Mouse (Mus musculus): ENCODE measurements at regions not wholly inside any gene's neighbourhood (a gene's known extent, or its start where the extent isn't known, plus 50 kb on each side); places are given as distances from the start of the nearest gene placed in this dataset.

DNA sequence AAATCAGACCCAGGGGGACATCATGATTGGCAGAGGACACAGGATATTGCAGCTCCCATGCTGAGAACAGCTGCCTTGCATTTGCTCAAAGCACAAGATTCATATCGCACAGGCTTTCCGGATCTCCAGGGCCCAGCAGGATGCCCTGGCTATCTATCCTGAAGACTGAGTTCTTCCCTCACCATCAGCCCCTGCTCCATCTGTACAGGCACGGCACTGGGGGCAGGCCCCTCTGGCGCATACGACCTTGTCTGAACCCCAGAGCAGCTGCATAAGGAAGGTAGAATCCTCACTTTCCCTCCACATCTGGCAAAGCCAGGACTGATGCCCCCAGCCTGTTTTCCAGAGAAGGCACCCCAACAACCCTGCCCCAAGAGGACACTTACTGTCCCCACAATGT lies 266.8 kb downstream of the Tns1 start:
- DNase-seq (ENCODE audit: low spot score in 2 of 2) = no peak

DNA sequence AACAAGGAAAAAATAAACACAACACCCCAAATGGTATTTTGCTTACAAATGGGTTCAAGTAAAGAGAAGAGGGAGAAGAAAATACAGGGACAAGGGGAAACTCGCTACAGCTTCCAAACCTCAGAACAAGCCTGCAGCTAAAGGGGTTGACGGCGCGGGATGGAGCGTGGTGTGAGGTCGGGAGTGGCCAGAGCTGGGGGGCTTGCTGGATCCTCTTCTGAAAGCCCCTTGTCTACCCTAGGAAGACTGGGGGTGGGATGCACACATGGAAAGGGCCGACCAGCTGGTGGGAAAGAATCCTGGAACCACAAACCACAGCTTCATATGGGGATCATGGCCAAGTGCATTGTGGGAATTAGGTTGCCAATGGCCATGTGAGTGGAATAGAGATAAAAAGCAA lies 267.4 kb downstream of the Tns1 start:
- DNase-seq (ENCODE audit: low spot score in 2 of 2) = no peak

DNA sequence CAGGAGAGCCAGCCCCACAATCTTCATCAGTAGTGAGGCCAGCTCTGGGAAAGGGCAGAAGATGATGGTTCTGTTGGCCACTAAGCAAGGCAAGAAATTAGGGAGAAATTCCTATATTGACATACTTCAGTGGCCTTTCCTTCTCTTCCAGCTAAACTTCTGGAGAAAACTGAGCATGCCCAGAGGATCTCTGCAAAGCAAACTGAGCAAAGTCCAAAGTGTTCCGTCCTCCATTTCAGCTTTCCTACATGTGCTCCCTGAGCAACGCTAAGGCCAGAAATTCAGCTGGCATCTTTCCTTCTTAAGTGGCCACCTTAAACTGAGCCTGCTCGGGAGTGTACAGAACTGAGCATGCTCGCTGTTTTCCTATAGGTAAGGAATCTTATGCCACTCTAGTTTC lies 268.9 kb downstream of the Tns1 start:
- no peak for DNase-seq (ENCODE audit: low spot score in 2 of 2)

DNA sequence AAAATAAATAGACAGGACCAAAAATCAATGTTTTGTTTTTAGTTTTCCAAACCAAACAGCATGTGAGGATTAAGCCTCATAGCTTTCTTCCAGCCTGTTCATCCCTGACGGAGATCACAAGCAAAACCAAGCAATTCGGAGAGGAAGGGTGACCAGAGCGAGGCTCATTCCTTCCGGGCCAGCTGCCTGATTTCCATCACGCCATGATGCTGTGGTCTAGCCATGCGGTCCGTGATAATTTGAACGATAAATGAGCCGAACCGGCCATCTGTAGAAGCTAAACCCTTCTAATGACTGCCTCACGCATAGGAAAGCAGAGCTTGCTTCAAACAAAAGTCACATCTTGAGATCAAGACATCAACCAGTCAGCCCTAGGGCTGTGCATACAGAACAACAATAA lies 270.4 kb downstream of the Tns1 start:
- no peak for DNase-seq (ENCODE audit: low spot score in 2 of 2)

DNA sequence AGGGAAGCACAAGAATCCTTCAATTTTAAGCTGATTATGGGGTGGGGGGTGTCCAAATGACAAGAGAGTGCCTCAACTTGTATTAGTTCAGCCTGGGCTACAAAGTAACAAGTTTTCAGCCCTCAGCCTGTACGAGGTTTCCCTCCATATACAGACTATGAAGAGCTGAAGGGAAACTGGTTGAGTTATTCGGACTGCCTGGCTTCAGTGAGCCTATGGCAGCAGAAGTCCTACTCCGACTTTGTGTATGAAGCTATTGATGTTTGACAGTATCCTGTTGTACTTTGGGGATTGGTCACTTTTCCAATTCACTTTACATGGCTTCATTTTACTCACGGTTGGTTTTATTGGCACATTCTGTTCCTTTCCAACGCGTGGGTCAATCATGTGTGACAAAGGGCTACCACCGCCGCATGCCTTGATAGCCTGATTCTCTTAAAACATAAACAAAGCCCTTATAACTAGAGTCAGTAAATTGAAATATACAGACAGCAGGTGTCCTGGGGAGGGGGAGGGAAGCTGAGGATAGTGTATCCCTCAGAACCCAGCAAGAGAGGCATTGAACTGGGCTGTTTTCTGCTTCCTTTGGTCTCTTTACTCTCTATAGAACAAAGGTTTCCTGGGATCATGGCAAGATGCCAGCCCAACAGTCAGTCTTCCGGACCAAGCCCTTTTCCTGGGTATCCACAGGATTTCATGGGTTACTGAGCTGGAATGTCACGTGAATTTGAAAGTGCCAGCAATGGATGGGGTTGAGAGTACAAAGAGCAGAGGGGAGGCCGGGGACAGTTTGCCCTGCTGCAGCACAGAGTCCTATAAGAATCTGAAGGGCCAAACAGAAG lies 273.9 kb downstream of the Tns1 start:
- DNase-seq (ENCODE audit: low spot score in 2 of 2) = no peak

DNA sequence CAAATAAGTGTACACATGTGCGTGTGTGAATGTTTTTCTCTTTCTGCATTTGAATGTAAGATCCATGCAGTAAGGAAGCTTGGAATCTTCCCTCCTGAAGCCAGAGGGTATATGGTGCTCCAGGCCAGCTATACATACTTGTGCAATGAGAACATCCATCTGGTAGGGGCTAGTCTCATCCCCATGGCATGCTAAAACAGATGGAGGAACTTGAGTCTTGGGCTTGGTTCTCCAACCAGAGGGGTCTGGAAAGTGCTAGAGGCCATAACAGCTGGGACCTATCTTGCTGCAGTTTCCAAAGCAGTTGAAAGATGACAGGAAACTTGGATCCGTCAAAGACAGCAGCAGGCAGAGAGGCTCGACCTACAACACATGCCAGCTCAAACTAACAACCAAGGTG lies 275.9 kb downstream of the Tns1 start:
- no peak for DNase-seq (ENCODE audit: low spot score in 2 of 2)

DNA sequence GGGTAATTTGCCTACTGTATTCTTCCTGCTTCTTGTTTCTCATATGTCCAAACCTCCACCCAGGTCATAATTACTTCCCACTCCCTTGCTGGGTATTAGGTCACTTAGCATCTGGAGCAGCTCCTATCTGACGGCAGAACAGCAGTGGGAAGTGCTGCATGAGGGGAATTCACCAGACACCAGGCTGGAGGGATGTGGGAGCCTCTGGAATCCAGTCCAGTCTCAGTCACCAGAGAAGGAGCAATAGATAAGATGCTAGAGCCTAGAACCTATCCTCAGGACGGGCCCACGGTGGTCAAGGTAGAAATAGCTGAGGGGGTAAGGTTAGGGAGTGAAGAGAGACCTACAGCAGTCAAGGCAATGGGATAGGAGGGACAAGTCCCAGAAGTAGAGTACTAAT lies 277.1 kb downstream of the Tns1 start:
- DNase-seq (ENCODE audit: low spot score in 2 of 2) = no peak

DNA sequence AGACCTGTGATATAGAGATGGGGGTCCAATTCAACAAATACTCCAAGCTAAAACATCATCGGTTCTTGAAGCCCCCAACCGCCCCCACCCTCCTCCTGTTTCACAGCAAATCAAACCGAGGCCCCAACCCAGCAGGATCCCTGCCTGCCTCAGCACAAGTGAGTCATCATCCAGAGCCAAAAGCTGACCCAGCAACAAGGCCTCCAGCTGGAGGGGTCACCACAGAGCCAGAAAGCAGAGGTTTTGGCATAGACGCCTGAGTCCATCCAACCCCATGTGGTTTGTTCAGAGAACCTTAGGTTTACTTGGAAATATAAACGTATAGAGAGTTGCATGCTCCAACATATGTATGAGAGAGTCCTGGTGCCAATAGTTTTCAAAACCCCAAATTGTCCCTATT lies 279.1 kb downstream of the Tns1 start:
- DNase-seq (ENCODE audit: low spot score in 2 of 2) = no peak

DNA sequence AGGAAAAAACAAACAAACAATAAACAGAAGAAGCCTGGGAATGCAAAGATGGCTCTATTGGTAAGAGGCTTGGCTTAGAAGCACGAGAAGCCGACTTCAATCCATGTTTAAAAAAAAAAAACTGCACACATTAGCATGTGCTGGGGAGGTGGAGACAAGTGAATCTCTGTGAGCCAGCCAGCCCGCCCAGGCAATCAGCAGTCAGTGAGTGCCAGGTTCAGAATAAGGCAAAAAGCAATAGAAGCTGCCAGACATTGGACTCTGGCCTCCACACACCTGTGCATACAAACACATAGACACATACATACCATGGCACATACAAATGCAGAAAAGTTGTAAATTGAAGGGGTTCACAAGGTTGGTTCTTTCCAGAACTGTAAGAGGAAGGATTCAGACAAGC lies 279.7 kb downstream of the Tns1 start:
- no peak for DNase-seq (ENCODE audit: low spot score in 2 of 2)

DNA sequence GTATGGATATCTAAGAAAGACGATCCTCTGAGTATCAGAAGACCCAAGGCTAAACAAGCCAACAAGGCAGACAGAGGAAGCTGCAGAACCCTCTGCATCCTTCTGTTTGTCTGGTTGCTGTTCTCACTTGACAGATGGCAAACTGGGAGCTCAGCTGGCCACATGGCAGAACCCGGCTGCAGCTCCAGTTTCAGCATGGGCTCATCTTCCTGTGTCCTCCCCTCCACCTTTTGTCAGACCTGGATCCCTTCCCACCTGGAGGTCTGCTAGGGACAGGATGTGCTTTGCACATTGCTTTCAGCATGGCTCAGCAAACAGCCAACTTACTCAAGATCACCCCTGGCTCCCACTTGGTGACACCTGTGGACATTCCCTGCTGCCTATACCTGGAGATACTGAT lies 284.9 kb downstream of the Tns1 start:
- no peak for DNase-seq (ENCODE audit: low spot score in 2 of 2)

DNA sequence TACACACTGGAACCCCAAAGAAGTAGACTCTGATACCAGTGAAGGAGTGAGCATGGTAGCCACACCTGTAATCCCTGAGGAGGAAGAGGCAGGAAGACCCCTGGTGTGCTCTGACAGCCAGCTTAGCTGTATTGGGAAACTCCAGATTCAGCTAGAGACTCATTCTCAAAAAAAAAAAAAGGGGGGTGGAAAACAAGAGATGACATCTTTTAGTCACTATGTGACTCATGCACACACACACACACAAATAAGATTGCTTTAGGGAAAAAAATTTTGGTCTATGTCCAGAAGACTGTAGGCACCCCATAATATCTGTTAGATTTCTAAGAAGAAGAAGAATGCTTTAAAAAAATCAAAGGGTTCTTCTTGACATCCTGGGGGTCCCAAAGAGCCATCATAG lies 287.6 kb downstream of the Tns1 start:
- DNase-seq (ENCODE audit: low spot score in 2 of 2) = no peak

DNA sequence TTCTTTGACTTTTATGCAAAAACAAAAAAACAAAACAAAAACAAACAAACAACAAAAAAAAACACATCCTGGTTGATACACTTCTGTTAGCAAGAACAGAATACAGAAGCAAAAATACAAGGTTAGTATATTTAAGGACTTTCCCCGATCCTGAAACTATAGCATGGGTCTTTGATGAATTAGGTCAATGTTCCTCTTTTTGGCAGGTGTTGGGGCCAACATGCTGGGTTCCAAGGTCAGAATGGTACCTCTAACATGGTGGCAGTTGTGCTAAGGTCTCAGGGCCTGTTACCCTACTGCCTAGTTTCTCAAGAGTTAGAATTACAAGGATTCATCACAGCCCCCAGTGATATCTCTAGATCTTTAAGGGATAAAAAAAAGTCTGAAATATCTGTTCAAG lies 289.7 kb downstream of the Tns1 start:
- no peak for DNase-seq (ENCODE audit: low spot score in 2 of 2)

DNA sequence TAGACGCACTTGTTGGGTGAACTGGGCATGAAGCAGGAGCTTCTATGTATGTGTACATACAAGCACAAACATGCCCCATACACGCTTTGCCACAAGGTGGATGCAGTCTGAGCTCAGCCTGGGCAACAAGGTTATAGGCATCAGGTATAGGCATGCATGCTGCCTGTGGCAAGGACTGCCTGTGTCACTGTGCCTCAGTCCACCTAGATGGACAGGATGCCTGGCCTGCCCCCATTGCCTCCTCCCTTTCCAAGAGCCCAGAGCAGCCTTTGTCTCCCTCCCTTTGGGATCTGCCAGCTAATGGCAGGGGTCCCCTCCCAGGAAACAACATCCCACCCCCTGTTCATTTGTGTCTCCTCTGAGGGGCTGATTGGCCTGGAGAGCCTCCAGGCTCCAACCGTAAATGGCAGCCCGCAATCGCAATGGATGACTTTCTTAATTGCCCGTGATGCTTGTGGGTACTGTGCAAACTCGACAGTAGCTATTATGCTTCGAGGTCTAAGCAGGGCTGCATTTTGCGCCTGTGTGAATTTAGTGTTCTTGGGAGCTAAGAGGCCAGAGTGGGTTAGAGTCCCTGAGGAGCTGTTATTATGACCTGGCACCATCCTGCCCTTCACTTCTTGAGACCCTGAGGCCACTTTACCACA lies 293.6 kb downstream of the Tns1 start:
- DNase-seq (ENCODE audit: low spot score in 2 of 2) = no peak

DNA sequence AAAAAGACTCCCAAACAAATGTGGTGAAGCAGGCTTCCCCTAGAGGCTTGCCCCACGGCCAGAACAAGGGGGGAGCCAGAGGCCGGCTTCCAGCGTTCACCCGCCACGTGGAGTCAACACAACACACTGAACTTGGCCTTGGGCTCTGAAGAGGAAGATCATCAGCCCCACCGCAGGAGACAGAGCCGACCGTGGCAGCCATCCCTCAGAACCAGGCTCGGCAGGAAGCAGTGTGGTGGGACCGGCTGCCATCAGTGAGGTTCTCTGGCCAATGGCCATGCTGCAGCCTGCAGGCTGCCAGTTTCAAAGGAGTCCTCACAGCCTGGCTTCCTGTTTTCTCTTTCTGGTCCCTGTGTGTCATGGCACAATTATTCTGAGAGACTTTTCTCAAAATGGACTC lies 295.3 kb downstream of the Tns1 start:
- DNase-seq (ENCODE audit: low spot score in 2 of 2) = peak in 1 of 2 experiments; percentile 7

DNA sequence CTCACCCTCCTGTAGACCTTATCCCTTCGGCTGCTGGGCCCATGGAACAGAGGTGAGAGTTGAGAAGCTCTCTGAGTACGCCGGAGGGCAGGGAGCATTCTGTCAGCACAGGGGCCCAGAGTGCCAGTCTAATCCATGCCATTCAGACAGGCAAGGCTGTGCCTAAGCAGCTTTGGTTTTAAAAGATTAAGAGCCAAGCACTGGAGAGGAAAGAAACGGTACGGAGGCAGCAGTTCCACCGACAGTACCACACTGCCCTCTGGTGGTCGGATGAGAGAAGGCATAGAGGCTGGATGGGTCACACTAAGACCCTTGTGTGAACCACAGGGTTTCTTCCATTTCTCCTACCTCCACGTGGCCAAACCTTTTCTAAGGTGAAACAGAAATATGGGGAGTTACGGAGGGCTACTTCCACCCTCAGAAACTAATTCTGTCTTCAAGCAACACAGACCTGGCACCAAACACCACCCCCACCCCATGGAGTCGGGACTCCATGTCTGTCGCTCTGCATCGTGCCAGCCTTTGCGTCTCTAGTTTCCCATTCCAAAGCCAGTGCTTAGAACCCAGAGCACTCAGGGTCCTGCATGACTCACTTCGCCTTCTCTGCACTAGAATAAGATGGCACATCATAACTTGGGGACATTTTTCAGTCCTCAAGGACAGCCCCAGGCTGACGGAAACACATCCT lies 297.9 kb downstream of the Tns1 start:
- DNase-seq (ENCODE audit: low spot score in 2 of 2) = peak; percentile 33 to 91

DNA sequence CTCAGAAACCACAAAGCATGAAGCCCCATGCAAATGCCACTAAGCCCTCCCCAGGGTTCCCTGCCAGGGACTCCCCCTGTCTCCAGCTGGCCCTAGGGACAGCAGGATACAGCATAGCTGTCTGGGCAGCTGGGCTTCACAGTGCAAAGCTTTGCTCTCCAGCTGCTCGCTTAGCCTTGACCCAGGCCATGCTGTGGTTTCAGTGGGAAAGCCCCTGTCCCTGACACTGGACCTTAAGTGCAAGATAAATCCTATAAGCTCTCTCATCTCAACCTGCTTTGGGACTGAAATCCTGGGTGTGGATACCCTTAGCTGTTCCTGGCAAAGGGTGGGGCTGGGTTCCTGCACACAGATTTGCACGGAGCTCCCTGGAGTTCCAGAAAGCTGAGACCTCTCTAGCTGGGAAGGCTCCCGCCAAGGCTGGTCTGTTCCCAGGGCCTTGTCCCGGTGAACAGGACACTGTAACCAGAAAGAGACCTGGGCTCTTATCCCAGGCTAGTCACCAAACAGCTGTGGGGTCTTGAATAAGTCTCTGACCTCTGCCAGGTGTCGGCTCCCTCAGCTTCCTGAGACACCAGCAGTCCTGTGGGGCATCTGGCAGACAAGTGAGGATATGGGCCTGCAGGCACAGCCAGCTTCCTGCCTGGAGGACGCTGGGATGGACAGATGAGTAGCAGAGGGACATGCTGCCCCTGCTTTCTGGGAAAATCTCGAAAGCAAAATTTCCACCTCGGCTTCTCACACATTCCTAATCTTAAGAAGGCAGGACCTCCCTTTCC lies 299.7 kb downstream of the Tns1 start:
- DNase-seq (ENCODE audit: low spot score in 2 of 2) = no peak

DNA sequence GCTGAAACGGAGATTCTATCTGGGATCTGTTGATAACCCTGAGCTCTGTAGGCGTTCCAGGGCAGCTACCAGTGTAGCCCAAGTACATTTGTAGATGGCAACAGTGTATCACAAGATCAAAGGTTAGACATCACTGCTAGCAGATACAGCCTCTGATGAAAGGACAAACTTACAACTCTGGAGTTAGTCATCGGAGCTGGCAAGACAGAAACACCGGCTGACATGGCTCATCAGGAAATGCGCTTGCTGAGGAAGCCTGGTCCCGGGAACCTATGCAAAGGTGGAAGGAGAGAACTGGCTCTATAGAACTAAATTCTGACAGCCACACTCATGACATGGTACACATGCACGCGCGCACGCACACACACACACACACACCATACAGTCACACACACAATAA lies 300.5 kb downstream of the Tns1 start:
- no peak for DNase-seq (ENCODE audit: low spot score in 2 of 2)

DNA sequence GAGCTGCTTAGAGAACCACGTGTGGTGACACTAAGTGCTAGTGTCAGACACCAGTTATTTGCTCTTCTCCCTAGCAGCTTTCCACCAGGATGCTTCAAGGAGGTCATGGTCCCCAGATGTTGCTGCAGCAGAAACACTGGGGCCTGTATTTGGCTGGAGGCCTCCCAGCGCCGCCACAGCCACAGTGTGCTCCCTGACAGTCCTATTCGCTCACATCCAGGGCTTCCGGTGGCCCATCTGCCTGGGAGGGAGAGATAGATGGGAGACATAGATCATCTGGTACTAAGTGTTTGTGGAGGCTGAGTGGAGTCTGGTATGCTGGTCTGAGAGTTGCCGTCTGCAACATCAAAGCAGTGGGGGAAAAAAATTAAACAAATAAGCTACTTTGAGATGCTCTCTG lies 301.6 kb downstream of the Tns1 start:
- DNase-seq (ENCODE audit: low spot score in 2 of 2) = no peak

DNA sequence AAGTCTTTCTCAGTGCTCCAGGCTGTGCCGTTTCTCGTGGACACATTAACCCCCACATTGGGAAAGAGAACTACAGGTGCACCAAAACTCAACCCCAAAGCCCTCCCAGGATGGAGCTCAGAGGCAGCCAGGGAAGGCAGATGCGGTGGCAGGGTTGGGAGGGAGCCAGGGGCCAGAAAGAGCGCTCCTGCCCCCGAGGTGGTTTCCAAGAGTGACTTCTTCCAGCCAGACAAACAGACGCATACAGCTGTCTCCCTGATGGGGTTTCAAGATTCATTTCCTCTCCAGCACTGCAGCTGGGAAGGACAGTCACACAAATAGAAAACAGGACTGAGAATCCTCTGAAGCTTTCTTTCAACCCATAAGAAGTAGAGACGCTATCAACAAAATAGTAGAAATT lies 303.5 kb downstream of the Tns1 start:
- DNase-seq (ENCODE audit: low spot score in 2 of 2) = no peak

DNA sequence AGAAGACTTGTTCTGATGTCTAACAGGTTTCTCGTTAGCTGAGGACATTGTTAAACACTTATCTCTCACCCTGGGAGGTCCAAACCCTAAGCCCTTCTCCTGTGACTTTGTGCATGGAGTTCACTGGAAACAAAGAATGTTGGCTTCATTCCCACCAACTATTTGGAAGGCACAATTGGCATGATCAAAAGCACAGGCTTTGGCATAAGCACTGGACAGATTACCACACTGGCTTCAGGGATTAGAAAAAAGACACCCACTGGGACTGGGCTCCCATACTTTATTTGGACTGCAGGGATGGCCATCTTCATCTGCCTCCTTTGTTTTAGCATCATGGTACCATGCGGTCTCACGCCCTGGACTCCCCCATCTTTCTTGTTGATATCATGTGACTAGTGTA lies 317.0 kb downstream of the Tns1 start:
- DNase-seq (ENCODE audit: low spot score in 2 of 2) = no peak

DNA sequence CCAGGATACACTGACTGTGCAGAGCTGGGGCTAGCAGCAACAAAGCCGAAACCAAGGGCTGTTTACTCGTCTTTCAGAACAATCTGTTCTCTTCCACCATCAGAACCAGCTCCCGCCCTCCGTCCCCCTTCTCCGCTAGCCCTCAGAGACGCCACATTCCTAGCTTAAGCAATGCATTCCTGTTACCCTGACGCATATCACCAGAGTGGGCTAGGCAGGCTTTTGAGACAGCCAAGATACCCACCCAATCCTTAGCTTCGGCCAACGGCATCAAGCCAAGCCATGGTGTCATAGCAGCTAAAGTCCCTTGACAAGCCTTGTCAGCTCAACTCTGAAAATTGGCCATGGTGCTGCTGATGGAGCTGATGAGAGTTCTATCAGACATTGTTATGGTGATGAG lies 319.1 kb downstream of the Tns1 start:
- no peak for DNase-seq (ENCODE audit: low spot score in 2 of 2)

DNA sequence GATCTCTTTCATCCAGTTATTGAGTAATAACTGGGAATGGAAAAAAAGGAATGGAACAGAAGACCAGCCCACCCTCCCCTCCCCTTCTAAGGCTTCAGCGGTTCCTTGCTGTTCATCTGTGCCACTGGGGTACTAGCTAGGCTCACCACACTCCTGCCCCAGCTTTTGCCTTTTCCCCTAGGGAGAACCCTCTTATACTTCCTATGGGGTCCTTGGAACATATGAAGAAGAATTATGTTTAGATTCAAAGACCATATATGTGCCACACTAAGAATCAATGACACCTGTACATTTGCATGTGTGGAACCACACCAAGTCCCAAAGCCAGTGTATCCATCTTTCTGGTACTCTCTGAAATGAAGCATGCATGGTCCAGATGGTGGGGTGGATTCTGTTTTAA lies 324.3 kb downstream of the Tns1 start:
- DNase-seq (ENCODE audit: low spot score in 2 of 2) = no peak
